Comparison of ENCODE assay signal across 22 mouse cellular contexts in genomic region chr5:108715974-108716373, GRCm38 (mm10). TPM values are rescaled to one million over a fixed set of nuclear protein-coding genes. Genes with fewer than 3 reads are reported as not detected.
"Had no signal": no experiment of that assay in that cellular context is flagged by ENCODE, and none has a peak within 500 bp of the region (broad histone marks: within the 10 kb centered on the region; RNA-seq: fewer than 3 reads in every experiment).

No protein-coding gene starts in this region.

- H3K9me3 ChIP-seq: lung, embryonic 15.5 days; megakaryocyte, embryonic 14.5 days; midbrain, embryonic 13.5 days; midbrain, embryonic 15.5 days; neural tube, embryonic 12.5 days; stomach, embryonic 15.5 days had no signal

- DNase-seq: liver, postnatal 0 days; lung, adult 2 months; lung, postnatal 14 days; lung, postnatal 36 days; right cerebral cortex, postnatal 14 days; thymus, adult 18-20 months; thymus, postnatal 14 days; thymus, postnatal 36 days had no signal

- H3K4me2 ChIP-seq: lung, embryonic 15.5 days; midbrain, embryonic 11.5 days; midbrain, embryonic 13.5 days; midbrain, embryonic 15.5 days; neural tube, embryonic 12.5 days; stomach, embryonic 15.5 days had no signal

- ATAC-seq: liver, postnatal 0 days; lung, postnatal 0 days; midbrain, embryonic 13.5 days; midbrain, embryonic 15.5 days had no signal

- H3K4me3 ChIP-seq: lung, embryonic 15.5 days; megakaryocyte, embryonic 14.5 days; midbrain, embryonic 13.5 days; midbrain, embryonic 15.5 days; neural tube, embryonic 12.5 days; stomach, embryonic 15.5 days had no signal

- H3K27ac ChIP-seq: lung, embryonic 15.5 days; macrophage; midbrain, embryonic 13.5 days; midbrain, embryonic 15.5 days; neural tube, embryonic 12.5 days; stomach, embryonic 15.5 days had no signal

- H3K27me3 ChIP-seq: lung, embryonic 15.5 days; midbrain, embryonic 13.5 days; midbrain, embryonic 15.5 days; neural tube, embryonic 12.5 days; stomach, embryonic 15.5 days had no signal

- H3K36me3 ChIP-seq: lung, embryonic 15.5 days; midbrain, embryonic 13.5 days; midbrain, embryonic 15.5 days; neural tube, embryonic 12.5 days; stomach, embryonic 15.5 days had no signal

- H3K4me1 ChIP-seq: megakaryocyte, embryonic 14.5 days; stomach, embryonic 15.5 days had no signal

- H3K9ac ChIP-seq: liver, postnatal 0 days; lung, embryonic 15.5 days; midbrain, embryonic 13.5 days; midbrain, embryonic 15.5 days; neural tube, embryonic 12.5 days; stomach, embryonic 15.5 days had no signal

RNA-seq across cellular contexts. Expression of gene Slc26a1, which starts 40.6 kb away (rescaled TPM):
- total RNA-seq: monocyte, adult 5-6 weeks; neutrophil, adult 5-6 weeks had no signal
- polyA plus RNA-seq: macrophage had no signal

RNA-seq across cellular contexts. Expression of gene Rnf212, which starts 58.8 kb away (rescaled TPM):
- total RNA-seq: midbrain, postnatal 0 days; monocyte, adult 5-6 weeks; neutrophil, adult 5-6 weeks had no signal
- polyA plus RNA-seq: lung, adult 2 months; lung, embryonic 15.5 days; lung, postnatal 0 days; macrophage; midbrain, embryonic 11.5 days; midbrain, embryonic 13.5 days; midbrain, embryonic 15.5 days; midbrain, postnatal 0 days; neural tube, embryonic 12.5 days; neural tube, embryonic 14.5 days; thymus, postnatal 0 days had no signal
